Mouse (Mus musculus) embryo, embryonic 10.5 days (tissue): Measurements from ENCODE around the gene Cap2.

Source experiments
- DNase-seq: peaks from one replicate; pipeline ENCODE4 v3.0.0-alpha.2; 2015; ENCODE audit warnings: low spot score

Cap2 gene

GRCm38 (mm10) chr13:46501800-46502389, at the start of gene Cap2:
Gene Cap2 (plus strand): TSS chr13:46501848.
- peak; percentile 72 for DNase-seq

- no peak for DNase-seq
These were observed 42.1 kb upstream of the Cap2 start for GRCm38 (mm10) chr13:46459546-46459945.

GRCm38 (mm10) chr13:46462280-46462679, 39.4 kb upstream of the Cap2 start:
- DNase-seq, result no peak

GRCm38 (mm10) chr13:46463764-46464163, 37.9 kb upstream of the Cap2 start:
- no peak for DNase-seq

GRCm38 (mm10) chr13:46468251-46468650, 33.4 kb upstream of the Cap2 start:
- DNase-seq, result no peak

- DNase-seq, result no peak
These were observed 32.1 kb upstream of the Cap2 start for GRCm38 (mm10) chr13:46469536-46469935.

- no peak for DNase-seq
These were observed 20.4 kb upstream of the Cap2 start for GRCm38 (mm10) chr13:46481271-46481670.

GRCm38 (mm10) chr13:46485605-46486004, 16.0 kb upstream of the Cap2 start:
- DNase-seq, result no peak

GRCm38 (mm10) chr13:46488166-46488565, 13.5 kb upstream of the Cap2 start:
- no peak for DNase-seq

GRCm38 (mm10) chr13:46490644-46491043, 11.0 kb upstream of the Cap2 start:
- no peak for DNase-seq

- peak; percentile 59 for DNase-seq
These were observed 793 bp downstream of the Cap2 start for GRCm38 (mm10) chr13:46502390-46502891.

GRCm38 (mm10) chr13:46507944-46508343, 6.3 kb downstream of the Cap2 start:
- DNase-seq, result no peak

- DNase-seq, result no peak
These were observed 7.2 kb downstream of the Cap2 start for GRCm38 (mm10) chr13:46508823-46509222.

GRCm38 (mm10) chr13:46510460-46510859, 8.8 kb downstream of the Cap2 start:
- DNase-seq, result no peak

GRCm38 (mm10) chr13:46514484-46514883, 12.8 kb downstream of the Cap2 start:
- DNase-seq, result no peak

GRCm38 (mm10) chr13:46515120-46515523, 13.5 kb downstream of the Cap2 start:
- no peak for DNase-seq

GRCm38 (mm10) chr13:46515524-46515923, 13.9 kb downstream of the Cap2 start:
- no peak for DNase-seq

GRCm38 (mm10) chr13:46516183-46516582, 14.5 kb downstream of the Cap2 start:
- DNase-seq, result no peak

GRCm38 (mm10) chr13:46517211-46517685, 15.6 kb downstream of the Cap2 start:
- DNase-seq, result no peak

- no peak for DNase-seq
These were observed 19.8 kb downstream of the Cap2 start for GRCm38 (mm10) chr13:46521482-46521881.

GRCm38 (mm10) chr13:46522798-46523197, 21.1 kb downstream of the Cap2 start:
- peak; percentile 29 for DNase-seq

- DNase-seq, result no peak
These were observed 21.6 kb downstream of the Cap2 start for GRCm38 (mm10) chr13:46523235-46523634.

GRCm38 (mm10) chr13:46523712-46524111, 22.1 kb downstream of the Cap2 start:
- DNase-seq, result no peak
